Mouse (Mus musculus): ENCODE data around the gene Hint3. TPM values are rescaled to one million over a fixed set of nuclear protein-coding genes. Genes with fewer than 3 reads are reported as not detected.

Hint3 gene
- polyA plus RNA-seq, 1 experiment from 2014 or later = 20.2 TPM

- ATAC-seq = no peak
- Histone ChIP-seq H3K36me3 (ENCODE audit: control insufficient read depth, insufficient read depth, low read length) (0 out of 2 replicates have a peak, but pooled peaks cover 3% of the 10 kb centered on the region), H3K9me3 (replicated peaks; ENCODE audit: control insufficient read depth, low read length, poor library complexity, severe bottlenecking) (no peaks in the 10 kb centered on the region), H3K4me3 (ENCODE audit: low read depth, low read length) (no peak overlapping the region), H3K4me1 (ENCODE audit: control insufficient read depth, insufficient read depth, low read length) (no peaks in the 10 kb centered on the region), H3K27ac (ENCODE audit: low read length) (no peak overlapping the region), H3K27me3 (ENCODE audit: control insufficient read depth, insufficient read depth, low read depth, low read length) (no peaks in the 10 kb centered on the region), H3K9ac (ENCODE audit: low read depth, low read length) (no peak overlapping the region), H3K4me2 (ENCODE audit: low read length) (no peak overlapping the region)
Measured at GRCm38 (mm10) chr10:30609614-30610013, 19.8 kb downstream of the Hint3 start.

GRCm38 (mm10) chr10:30608109-30608508 is 21.3 kb downstream of the Hint3 start:
- no peaks in the 10 kb centered on the region for H3K9me3 ChIP-seq (replicated peaks; ENCODE audit: control insufficient read depth, low read length, poor library complexity, severe bottlenecking)
- WGBS = 57% methylated on average over 2 of the region's 2 CpGs
- H3K9ac ChIP-seq (ENCODE audit: low read depth, low read length) = no peak overlapping the region
- no peak overlapping the region for H3K4me2 ChIP-seq (ENCODE audit: low read length)
- H3K36me3 ChIP-seq (ENCODE audit: control insufficient read depth, insufficient read depth, low read length) = 0 out of 2 replicates have a peak, but pooled peaks cover 3% of the 10 kb centered on the region
- H3K27ac ChIP-seq (ENCODE audit: low read length) = no peak overlapping the region
- H3K4me3 ChIP-seq (ENCODE audit: low read depth, low read length) = no peak overlapping the region
- H3K27me3 ChIP-seq (ENCODE audit: control insufficient read depth, insufficient read depth, low read depth, low read length) = no peaks in the 10 kb centered on the region
- no peak for ATAC-seq
- H3K4me1 ChIP-seq (ENCODE audit: control insufficient read depth, insufficient read depth, low read length) = no peaks in the 10 kb centered on the region

DNA sequence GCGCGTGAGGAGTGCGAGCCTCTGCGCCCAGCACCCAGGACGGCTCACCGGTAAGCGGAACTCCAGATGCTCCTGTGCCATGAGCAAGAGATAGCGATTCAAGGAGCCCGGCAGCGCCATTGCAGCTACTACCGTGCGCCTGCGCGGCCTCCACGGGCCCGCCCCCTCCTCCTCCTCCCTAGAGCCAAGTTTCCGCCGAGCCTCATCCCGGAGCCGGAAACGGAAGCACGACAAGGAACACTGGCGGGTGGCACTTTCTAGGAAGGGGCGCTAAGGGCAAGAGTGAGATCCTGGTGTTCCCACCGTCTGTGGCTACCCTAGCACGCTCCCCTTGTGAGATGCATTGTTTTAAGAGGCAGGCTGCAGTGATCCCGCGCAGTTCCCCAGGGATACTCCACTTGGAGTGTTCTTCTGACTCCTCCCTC is 28.9 kb downstream of the Hint3 start, which contains the start of gene Trmt11:
Trmt11 (minus strand) TSS at position 208 of the 425 bp plus-strand sequence.
- ATAC-seq = peak; percentile 98
- H3K27me3 ChIP-seq (ENCODE audit: control insufficient read depth, insufficient read depth, low read depth, low read length) = no peaks in the 10 kb centered on the region
- peak within 1 kb of the TSS; percentile 91 for H3K4me3 ChIP-seq (ENCODE audit: low read depth, low read length)
- H3K36me3 ChIP-seq (ENCODE audit: control insufficient read depth, insufficient read depth, low read length) = no peaks in the 10 kb centered on the region
- peak within 1 kb of the TSS; percentile 88 for H3K27ac ChIP-seq (ENCODE audit: low read length)
- peak within 1 kb of the TSS; percentile 88 for H3K4me2 ChIP-seq (ENCODE audit: low read length)
- H3K9me3 ChIP-seq (replicated peaks; ENCODE audit: control insufficient read depth, low read length, poor library complexity, severe bottlenecking) = no peaks in the 10 kb centered on the region
- H3K4me1 ChIP-seq (ENCODE audit: control insufficient read depth, insufficient read depth, low read length) = peaks cover 20% of the 10 kb centered on the region
- WGBS = 2% methylated on average over 22 of the region's 28 CpGs
- H3K9ac ChIP-seq (ENCODE audit: low read depth, low read length) = peak within 1 kb of the TSS; percentile 91

DNA sequence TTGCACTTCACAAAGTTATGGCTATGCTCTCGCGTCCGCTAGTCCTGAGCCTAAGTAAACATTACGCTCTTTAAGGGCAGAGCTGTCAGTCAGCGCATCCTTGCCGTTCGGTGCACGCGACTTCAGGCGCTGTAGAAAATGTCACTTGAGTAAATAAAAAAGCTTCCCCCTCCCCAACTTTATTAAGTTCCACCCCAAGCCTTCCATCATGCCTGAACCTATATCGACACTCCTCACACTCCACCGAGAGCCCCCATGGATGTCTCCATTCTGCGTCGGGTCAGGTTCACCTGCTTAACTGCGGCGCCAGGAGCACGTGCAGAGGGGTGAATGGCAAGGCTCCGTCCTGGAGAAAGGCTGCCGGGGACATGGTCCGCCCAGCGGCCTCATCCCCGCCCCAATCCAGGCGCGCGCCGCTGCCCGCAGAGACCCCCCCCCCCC is 29.3 kb downstream of the Hint3 start:
- peak overlapping the region; percentile 88 for H3K27ac ChIP-seq (ENCODE audit: low read length)
- H3K27me3 ChIP-seq (ENCODE audit: control insufficient read depth, insufficient read depth, low read depth, low read length) = no peaks in the 10 kb centered on the region
- peak; percentile 90 for ATAC-seq
- H3K4me2 ChIP-seq (ENCODE audit: low read length) = peak overlapping the region; percentile 88
- H3K4me1 ChIP-seq (ENCODE audit: control insufficient read depth, insufficient read depth, low read length) = peaks cover 20% of the 10 kb centered on the region
- H3K4me3 ChIP-seq (ENCODE audit: low read depth, low read length) = peak overlapping the region; percentile 91
- WGBS = 0% methylated on average over 22 of the region's 27 CpGs
- no peaks in the 10 kb centered on the region for H3K9me3 ChIP-seq (replicated peaks; ENCODE audit: control insufficient read depth, low read length, poor library complexity, severe bottlenecking)
- no peaks in the 10 kb centered on the region for H3K36me3 ChIP-seq (ENCODE audit: control insufficient read depth, insufficient read depth, low read length)
- peak overlapping the region; percentile 91 for H3K9ac ChIP-seq (ENCODE audit: low read depth, low read length)

DNA sequence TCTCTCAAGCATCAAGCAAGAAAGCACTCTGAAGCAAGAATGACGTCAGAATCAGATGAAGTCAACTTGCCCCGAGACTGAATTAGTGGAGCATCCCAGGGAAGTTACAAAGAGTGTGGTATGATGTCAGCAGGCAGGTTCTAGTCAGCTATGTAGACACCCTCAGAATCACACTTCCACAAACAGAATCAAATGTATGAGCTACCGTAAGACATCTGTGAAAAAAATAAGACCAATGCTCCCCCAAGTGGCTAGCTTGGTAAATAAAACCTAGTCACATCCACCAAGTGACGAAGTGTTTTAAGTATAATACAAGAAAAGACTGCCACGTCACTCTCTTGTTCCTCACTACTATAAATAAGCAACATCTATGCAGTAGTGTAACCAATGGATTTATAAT is 42.4 kb downstream of the Hint3 start:
- Histone ChIP-seq H3K27ac (ENCODE audit: low read length) (no peak overlapping the region), H3K4me3 (ENCODE audit: low read depth, low read length) (no peak overlapping the region), H3K9ac (ENCODE audit: low read depth, low read length) (no peak overlapping the region), H3K36me3 (ENCODE audit: control insufficient read depth, insufficient read depth, low read length) (peaks cover 7% of the 10 kb centered on the region), H3K9me3 (replicated peaks; ENCODE audit: control insufficient read depth, low read length, poor library complexity, severe bottlenecking) (no peaks in the 10 kb centered on the region), H3K4me2 (ENCODE audit: low read length) (no peak overlapping the region), H3K27me3 (ENCODE audit: control insufficient read depth, insufficient read depth, low read depth, low read length) (no peaks in the 10 kb centered on the region), H3K4me1 (ENCODE audit: control insufficient read depth, insufficient read depth, low read length) (no peaks in the 10 kb centered on the region)
- WGBS = 62% methylated on average over 5 of the region's 5 CpGs
- peak; percentile 70; the same call in 1 of the 2 replicates for ATAC-seq

DNA sequence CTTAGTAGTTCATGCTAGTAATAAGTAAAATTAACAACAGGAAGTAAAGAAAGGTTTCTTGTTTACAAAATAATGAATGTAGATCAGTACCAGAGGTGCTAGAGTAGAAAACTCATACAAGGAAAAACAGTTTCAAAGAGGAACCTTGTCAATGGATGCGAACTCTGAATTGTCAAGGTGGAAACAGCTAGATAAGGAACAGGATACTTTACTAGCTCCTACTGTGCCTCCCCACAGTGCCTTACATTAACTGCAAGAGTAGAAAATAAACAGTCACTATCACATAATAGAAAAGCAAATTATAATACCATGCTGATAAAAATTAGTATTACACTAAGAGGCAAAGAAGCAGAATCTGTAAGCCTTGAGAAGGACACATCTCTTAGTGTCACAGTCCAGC is 43.7 kb downstream of the Hint3 start:
- Histone ChIP-seq H3K36me3 (ENCODE audit: control insufficient read depth, insufficient read depth, low read length) (peaks cover 8% of the 10 kb centered on the region), H3K4me1 (ENCODE audit: control insufficient read depth, insufficient read depth, low read length) (no peaks in the 10 kb centered on the region)
- WGBS = 96% methylated on average over 1 of the region's 1 CpGs

GRCm38 (mm10) chr10:30577670-30578280 is 51.7 kb downstream of the Hint3 start:
- Histone ChIP-seq H3K4me1 (ENCODE audit: control insufficient read depth, insufficient read depth, low read length) (no peaks in the 10 kb centered on the region), H3K27ac (ENCODE audit: low read length) (no peak overlapping the region), H3K27me3 (ENCODE audit: control insufficient read depth, insufficient read depth, low read depth, low read length) (no peaks in the 10 kb centered on the region), H3K9me3 (replicated peaks; ENCODE audit: control insufficient read depth, low read length, poor library complexity, severe bottlenecking) (no peaks in the 10 kb centered on the region), H3K9ac (ENCODE audit: low read depth, low read length) (no peak overlapping the region), H3K4me2 (ENCODE audit: low read length) (no peak overlapping the region), H3K4me3 (ENCODE audit: low read depth, low read length) (no peak overlapping the region), H3K36me3 (ENCODE audit: control insufficient read depth, insufficient read depth, low read length) (peaks cover 4% of the 10 kb centered on the region; the same call in 1 of the 2 replicates)
- WGBS = 99% methylated on average over 5 of the region's 5 CpGs
- ATAC-seq = no peak

More for the DNA sequence above, 43.7 kb downstream of the Hint3 start:
- no peak overlapping the region for H3K27ac ChIP-seq (ENCODE audit: low read length)
- no peaks in the 10 kb centered on the region for H3K9me3 ChIP-seq (replicated peaks; ENCODE audit: control insufficient read depth, low read length, poor library complexity, severe bottlenecking)
- H3K9ac ChIP-seq (ENCODE audit: low read depth, low read length) = no peak overlapping the region
- H3K27me3 ChIP-seq (ENCODE audit: control insufficient read depth, insufficient read depth, low read depth, low read length) = no peaks in the 10 kb centered on the region
- H3K4me3 ChIP-seq (ENCODE audit: low read depth, low read length) = no peak overlapping the region
- no peak for ATAC-seq
- no peak overlapping the region for H3K4me2 ChIP-seq (ENCODE audit: low read length)

DNA sequence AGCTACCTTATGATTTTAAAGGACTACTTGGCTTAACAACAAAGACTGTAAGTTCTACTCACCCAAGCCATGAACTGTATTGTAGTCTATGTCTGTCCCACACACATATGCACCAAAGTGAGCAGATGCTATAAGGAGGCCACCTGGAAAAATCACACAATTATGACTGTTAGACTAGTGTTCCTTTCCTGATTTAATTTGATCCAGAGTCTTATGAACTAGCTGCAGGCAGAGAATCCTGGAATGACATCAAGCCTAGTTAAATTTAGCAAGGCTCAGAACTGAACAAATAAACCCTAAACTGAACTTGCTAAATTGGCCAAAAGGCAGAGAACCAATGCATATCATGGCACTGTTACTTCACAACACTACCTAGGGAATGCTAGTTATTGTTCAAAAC is 63.1 kb downstream of the Hint3 start:
- H3K9me3 ChIP-seq (replicated peaks; ENCODE audit: control insufficient read depth, low read length, poor library complexity, severe bottlenecking) = no peaks in the 10 kb centered on the region
- no peaks in the 10 kb centered on the region for H3K4me1 ChIP-seq (ENCODE audit: control insufficient read depth, insufficient read depth, low read length)
- H3K4me3 ChIP-seq (ENCODE audit: low read depth, low read length) = no peak overlapping the region
- no peak overlapping the region for H3K4me2 ChIP-seq (ENCODE audit: low read length)
- ATAC-seq = no peak
- H3K9ac ChIP-seq (ENCODE audit: low read depth, low read length) = no peak overlapping the region
- no peaks in the 10 kb centered on the region for H3K27me3 ChIP-seq (ENCODE audit: control insufficient read depth, insufficient read depth, low read depth, low read length)
- peaks cover 7% of the 10 kb centered on the region for H3K36me3 ChIP-seq (ENCODE audit: control insufficient read depth, insufficient read depth, low read length)
- no peak overlapping the region for H3K27ac ChIP-seq (ENCODE audit: low read length)

GRCm38 (mm10) chr10:30564651-30565050 is 64.8 kb downstream of the Hint3 start:
- no peak overlapping the region for H3K4me3 ChIP-seq (ENCODE audit: low read depth, low read length)
- no peak for ATAC-seq
- 91% methylated on average over 3 of the region's 3 CpGs for WGBS

More at GRCm38 (mm10) chr10:30564651-30565050, 64.8 kb downstream of the Hint3 start:
- Histone ChIP-seq H3K27ac (ENCODE audit: low read length) (no peak overlapping the region), H3K36me3 (ENCODE audit: control insufficient read depth, insufficient read depth, low read length) (peaks cover 21% of the 10 kb centered on the region), H3K4me1 (ENCODE audit: control insufficient read depth, insufficient read depth, low read length) (no peaks in the 10 kb centered on the region), H3K27me3 (ENCODE audit: control insufficient read depth, insufficient read depth, low read depth, low read length) (no peaks in the 10 kb centered on the region), H3K9ac (ENCODE audit: low read depth, low read length) (no peak overlapping the region), H3K4me2 (ENCODE audit: low read length) (no peak overlapping the region), H3K9me3 (replicated peaks; ENCODE audit: control insufficient read depth, low read length, poor library complexity, severe bottlenecking) (no peaks in the 10 kb centered on the region)

Measured in midbrain, embryonic 16.5 days (tissue).